Mouse (Mus musculus): ENCODE results near the gene Gm4869. TPM values are rescaled to one million over a fixed set of nuclear protein-coding genes. Genes with fewer than 3 reads are reported as not detected.

Gm4869 gene
- polyA plus RNA-seq, 1 experiment from 2014 or later: 0.06 TPM

Small RNAs within 50 kb of the gene (microRNA-seq; reads per million reads assigned to microRNA genes)
- gene Mir7038: not detected

Other genes with a start within 250 kb of the Gm4869 start
- 44.1 TPM in 2 replicates for gene Mad1l1, start 124.1 kb upstream of the Gm4869 start, polyA plus RNA-seq (2016; fragmentation: Nextera tagmentation; extraction: Ambion mirVana)
- 41.6 and 43.3 TPM in 2 replicates for gene Nudt1, start 124.0 kb upstream of the Gm4869 start, polyA plus RNA-seq (2016; fragmentation: Nextera tagmentation; extraction: Ambion mirVana)
- 18.1 and 18.6 TPM in 2 replicates for gene Mrm2, start 113.7 kb upstream of the Gm4869 start, polyA plus RNA-seq (2016; fragmentation: Nextera tagmentation; extraction: Ambion mirVana)
- 18.2 and 19.1 TPM in 2 replicates for gene Snx8, start 56.4 kb upstream of the Gm4869 start, polyA plus RNA-seq (2016; fragmentation: Nextera tagmentation; extraction: Ambion mirVana)
- gene Eif3b, start 26.3 kb upstream of the Gm4869 start, polyA plus RNA-seq (2016; fragmentation: Nextera tagmentation; extraction: Ambion mirVana): 167 and 170 TPM in 2 replicates
- gene Chst12, start 59.9 kb downstream of the Gm4869 start, polyA plus RNA-seq (2016; fragmentation: Nextera tagmentation; extraction: Ambion mirVana): 17.5 and 19.2 TPM in 2 replicates
- not detected in 2 replicates for gene Grifin, start 119.4 kb downstream of the Gm4869 start, polyA plus RNA-seq (2016; fragmentation: Nextera tagmentation; extraction: Ambion mirVana)
- gene Lfng, start 161.7 kb downstream of the Gm4869 start, polyA plus RNA-seq (2016; fragmentation: Nextera tagmentation; extraction: Ambion mirVana): 30.5 and 34.5 TPM in 2 replicates
- gene Ttyh3, start 203.4 kb downstream of the Gm4869 start, polyA plus RNA-seq (2016; fragmentation: Nextera tagmentation; extraction: Ambion mirVana): 79.6 and 83.3 TPM in 2 replicates